Mouse (Mus musculus) small intestine, adult 2 months (tissue): Measurements from ENCODE around the gene Trpc2.

Experiments
- CTCF ChIP-seq: fragments of 200-500 bp; IDR thresholded peaks from 2 replicates; pipeline ENCODE4 v1.5.1; 2012; ENCODE audit warnings: low read depth, mild to moderate bottlenecking, control low read depth, inconsistent platforms, low read length, moderate library complexity, mixed read lengths; ENCODE audit not compliant: insufficient replicate concordance, insufficient read length; ENCODE audit errors: extremely low read depth
- POLR2A ChIP-seq: fragments of 200-500 bp; IDR thresholded peaks from 2 replicates; pipeline ENCODE4 v1.6.1; 2012; ENCODE audit warnings: low read depth, mild to moderate bottlenecking, control low read depth, inconsistent platforms, low read length, moderate library complexity

- TF ChIP-seq POLR2A, result no peak
- TF ChIP-seq CTCF, result peak; percentile 68; the same call in 1 of the 2 replicates
Observed at GRCm38 (mm10) chr7:102076714-102077296, 6.1 kb upstream of the Trpc2 start.
